Mouse (Mus musculus) T-cell, adult 2 months (primary cell): ENCODE data around the gene Tnfsf13b.

Source experiments
- DNase-seq: peaks from one replicate; pipeline ENCODE4 v3.0.0; 2022; ENCODE audit warnings: low spot score

The Tnfsf13b gene

GRCm38 (mm10) chr8:10045743-10046142 lies 39.5 kb downstream of the Tnfsf13b start:
- no peak for DNase-seq

- no peak for DNase-seq
These were observed 42.9 kb downstream of the Tnfsf13b start for GRCm38 (mm10) chr8:10049162-10049561.

GRCm38 (mm10) chr8:10051576-10051975 lies 45.3 kb downstream of the Tnfsf13b start:
- no peak for DNase-seq

GRCm38 (mm10) chr8:10053571-10053990 lies 47.3 kb downstream of the Tnfsf13b start:
- no peak for DNase-seq

GRCm38 (mm10) chr8:10061001-10061400 lies 54.7 kb downstream of the Tnfsf13b start:
- DNase-seq = no peak

- no peak for DNase-seq
These were observed 60.6 kb downstream of the Tnfsf13b start for GRCm38 (mm10) chr8:10066906-10067305.

- no peak for DNase-seq
These were observed 61.5 kb downstream of the Tnfsf13b start for GRCm38 (mm10) chr8:10067775-10068174.

GRCm38 (mm10) chr8:10072347-10072746 lies 66.1 kb downstream of the Tnfsf13b start:
- no peak for DNase-seq
